Mouse (Mus musculus) regulatory T cell (primary cell): ENCODE measurements at regions not wholly inside any gene's neighbourhood (a gene's known extent, or its start where the extent isn't known, plus 50 kb on each side); places are given as distances from the start of the nearest gene placed in this dataset.

Experiments
- in situ Hi-C: fragments of 300-600 bp; cut with MboI, MseI; formaldehyde crosslinking; loops from one replicate; pipeline ENCODE4 v1.15.1; 2025; ENCODE audit warnings: high pct_unique_total_duplicates

- in situ Hi-C loops = no loop called here
Observed at GRCm38 (mm10) chr11:111828455-111828854, 762.5 kb downstream of the Kcnj2 start.

- in situ Hi-C loops = no loop called here
Observed at GRCm38 (mm10) chr11:111838996-111839395, 773.0 kb downstream of the Kcnj2 start.

- in situ Hi-C loops = no loop called here
Observed at GRCm38 (mm10) chr11:111843728-111844258, 777.8 kb downstream of the Kcnj2 start.

- in situ Hi-C loops = no loop called here
Observed at GRCm38 (mm10) chr11:111844382-111845027, 778.5 kb downstream of the Kcnj2 start.

- in situ Hi-C loops = no loop called here
Observed at GRCm38 (mm10) chr11:111857288-111857687, 791.3 kb downstream of the Kcnj2 start.

GRCm38 (mm10) chr11:111858111-111858510, 792.1 kb downstream of the Kcnj2 start:
- in situ Hi-C loops = no loop called here

- in situ Hi-C loops = no loop called here
Observed at GRCm38 (mm10) chr11:111865143-111865542, 799.2 kb downstream of the Kcnj2 start.

GRCm38 (mm10) chr11:111875406-111875805, 809.4 kb downstream of the Kcnj2 start:
- in situ Hi-C loops = no loop called here

- in situ Hi-C loops = no loop called here
Observed at GRCm38 (mm10) chr11:111880146-111880545, 814.2 kb downstream of the Kcnj2 start.

GRCm38 (mm10) chr11:111890026-111890425, 824.1 kb downstream of the Kcnj2 start:
- in situ Hi-C loops = no loop called here

GRCm38 (mm10) chr11:111893861-111894260, 827.9 kb downstream of the Kcnj2 start:
- in situ Hi-C loops = no loop called here

- in situ Hi-C loops = no loop called here
Observed at GRCm38 (mm10) chr11:111895221-111896200, 829.5 kb downstream of the Kcnj2 start.

GRCm38 (mm10) chr11:111897001-111897400, 831.0 kb downstream of the Kcnj2 start:
- in situ Hi-C loops = no loop called here

- in situ Hi-C loops = no loop called here
Observed at GRCm38 (mm10) chr11:111904086-111904485, 838.1 kb downstream of the Kcnj2 start.

- in situ Hi-C loops = no loop called here
Observed at GRCm38 (mm10) chr11:111913891-111914290, 847.9 kb downstream of the Kcnj2 start.

- in situ Hi-C loops = no loop called here
Observed at GRCm38 (mm10) chr11:111926336-111926735, 855.7 kb upstream of the Sox9 start.

- in situ Hi-C loops = no loop called here
Observed at GRCm38 (mm10) chr11:111929366-111929765, 852.7 kb upstream of the Sox9 start.

GRCm38 (mm10) chr11:111932052-111932451, 850.0 kb upstream of the Sox9 start:
- in situ Hi-C loops = no loop called here

GRCm38 (mm10) chr11:111944282-111944681, 837.7 kb upstream of the Sox9 start:
- in situ Hi-C loops = no loop called here

GRCm38 (mm10) chr11:111945806-111946205, 836.2 kb upstream of the Sox9 start:
- in situ Hi-C loops = no loop called here

- in situ Hi-C loops = no loop called here
Observed at GRCm38 (mm10) chr11:111947671-111948070, 834.4 kb upstream of the Sox9 start.

GRCm38 (mm10) chr11:111953421-111953820, 828.6 kb upstream of the Sox9 start:
- in situ Hi-C loops = no loop called here
